Mouse (Mus musculus): ENCODE measurements around the gene Rnf31.
A peak's percentile ranks its signal among the peaks of the same experiment; 100 is the strongest.

The Rnf31 gene

DNA sequence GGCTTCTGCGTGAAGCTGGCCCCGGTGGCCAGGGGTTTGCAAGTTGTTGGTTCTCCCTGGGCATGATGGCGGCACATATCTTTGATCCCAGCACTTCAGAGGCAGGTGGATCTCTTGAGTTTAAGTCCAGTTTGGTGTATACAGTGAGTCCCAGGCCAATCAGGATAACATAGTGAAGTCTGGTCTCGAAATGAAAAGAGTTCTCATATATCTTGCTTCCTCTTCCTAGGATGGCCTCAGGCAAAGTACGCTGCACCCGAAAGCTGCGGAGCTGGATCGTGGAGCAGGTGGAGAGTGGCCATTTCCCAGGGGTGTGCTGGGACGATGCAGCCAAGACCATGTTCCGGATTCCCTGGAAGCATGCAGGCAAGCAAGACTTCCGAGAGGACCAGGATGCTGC, 13.3 kb downstream of the Rnf31 start:
- DNase-seq (ENCODE audit: low spot score): no peak

GRCm38 (mm10) chr14:55605743-55606459, 14.4 kb downstream of the Rnf31 start:
- DNase-seq (ENCODE audit: low spot score): no peak

DNA sequence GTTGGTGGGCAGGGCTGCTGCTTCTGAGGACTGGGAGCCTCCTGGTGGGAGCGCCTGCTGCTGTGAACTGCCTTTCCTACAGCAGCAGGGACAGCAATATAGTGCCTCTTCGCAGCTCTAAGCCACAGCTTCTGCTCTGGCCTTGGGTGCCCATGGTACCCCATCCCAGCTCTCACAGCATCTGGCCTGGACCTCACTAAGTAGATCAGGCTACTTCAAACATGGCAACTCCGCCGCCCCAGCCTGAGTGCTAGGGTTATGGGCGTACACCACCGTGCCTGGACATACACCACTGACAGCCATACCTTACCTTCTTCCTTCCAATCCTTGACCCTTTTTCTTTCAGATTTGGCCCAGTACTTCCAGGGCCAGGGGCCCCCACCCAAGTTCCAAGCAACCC, 16.8 kb downstream of the Rnf31 start:
- DNase-seq (ENCODE audit: low spot score): no peak

GRCm38 (mm10) chr14:55613346-55613745, 21.8 kb downstream of the Rnf31 start:
- no peak for DNase-seq (ENCODE audit: low spot score)

- no peak for DNase-seq (ENCODE audit: low spot score)
Observed at GRCm38 (mm10) chr14:55614565-55615178, 23.2 kb downstream of the Rnf31 start.

DNA sequence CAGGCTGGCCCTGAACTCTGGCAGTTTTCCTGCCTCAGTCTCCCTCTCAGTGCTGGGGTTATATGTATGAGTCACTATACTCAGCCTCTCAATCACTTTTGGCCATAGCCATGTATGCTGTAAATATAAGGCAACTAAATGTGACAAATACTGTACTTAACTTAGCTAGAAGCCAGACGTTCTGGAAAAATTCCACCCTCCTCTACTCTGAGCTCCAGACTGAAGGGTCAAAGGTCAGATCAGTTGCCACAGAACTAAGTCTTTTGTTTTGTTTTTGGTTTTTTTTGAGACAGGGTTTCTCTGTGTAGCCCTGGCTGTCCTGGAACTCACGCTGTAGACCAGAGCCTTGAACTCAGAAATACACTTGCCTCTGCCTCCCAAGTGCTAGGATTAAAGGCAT, 24.4 kb downstream of the Rnf31 start:
- no peak for DNase-seq (ENCODE audit: low spot score)

- DNase-seq (ENCODE audit: low spot score): no peak
Observed at GRCm38 (mm10) chr14:55616844-55617243, 25.3 kb downstream of the Rnf31 start.

DNA sequence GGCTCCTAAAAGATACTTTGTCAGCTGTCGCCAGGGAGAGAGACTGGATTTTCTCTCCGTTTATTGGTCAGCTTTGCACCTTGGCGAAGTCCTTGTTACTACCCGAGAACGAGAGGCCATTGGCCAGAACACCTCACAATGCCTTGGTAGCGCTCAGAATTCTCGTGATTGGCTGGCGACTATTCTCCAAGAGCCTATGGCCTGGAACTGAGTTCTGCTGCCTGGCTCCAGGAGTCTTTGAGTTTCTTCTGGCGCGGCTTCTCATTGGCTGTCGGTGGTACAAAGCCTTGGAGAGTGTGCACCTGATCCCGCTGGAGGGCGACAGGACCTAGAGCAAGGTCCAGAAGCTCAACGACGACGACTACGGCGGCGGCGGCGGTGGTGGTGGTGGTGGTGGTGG, 26.3 kb downstream of the Rnf31 start, which contains the start of gene Rec8:
Gene Rec8 (plus strand): TSS at position 216 of the 400 bp plus-strand sequence.
- no peak for DNase-seq (ENCODE audit: low spot score)

DNA sequence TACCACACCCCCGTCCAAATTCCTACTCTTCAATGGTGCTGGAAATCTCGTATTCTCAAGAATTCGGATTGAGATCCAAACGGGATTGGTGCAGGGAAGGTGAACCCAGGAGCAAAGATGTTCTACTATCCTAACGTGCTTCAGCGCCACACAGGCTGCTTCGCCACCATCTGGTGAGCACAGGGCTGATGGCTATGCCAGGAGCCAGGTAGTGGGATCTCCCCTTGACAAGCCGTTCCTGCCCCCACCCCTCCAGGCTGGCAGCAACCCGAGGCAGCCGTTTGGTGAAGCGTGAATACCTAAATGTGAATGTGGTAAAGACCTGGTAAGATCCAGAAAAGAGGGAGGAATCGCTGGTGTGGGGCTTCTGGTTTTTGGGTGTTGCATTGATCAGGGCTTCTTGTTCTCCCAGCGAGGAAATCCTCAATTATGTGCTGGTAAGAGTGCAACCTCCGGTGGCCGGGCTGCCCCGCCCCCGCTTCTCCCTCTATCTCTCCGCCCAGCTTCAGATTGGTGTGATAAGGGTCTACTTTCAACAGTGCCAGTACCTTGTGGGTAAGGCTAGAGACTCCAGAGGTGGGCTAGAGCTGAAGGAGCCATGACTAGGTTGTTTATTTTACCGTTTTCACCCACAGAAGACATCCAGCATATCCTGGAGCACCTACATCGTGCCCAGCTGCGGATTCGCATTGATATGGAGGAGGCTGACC, 27.1 kb downstream of the Rnf31 start:
- no peak for DNase-seq (ENCODE audit: low spot score)

DNA sequence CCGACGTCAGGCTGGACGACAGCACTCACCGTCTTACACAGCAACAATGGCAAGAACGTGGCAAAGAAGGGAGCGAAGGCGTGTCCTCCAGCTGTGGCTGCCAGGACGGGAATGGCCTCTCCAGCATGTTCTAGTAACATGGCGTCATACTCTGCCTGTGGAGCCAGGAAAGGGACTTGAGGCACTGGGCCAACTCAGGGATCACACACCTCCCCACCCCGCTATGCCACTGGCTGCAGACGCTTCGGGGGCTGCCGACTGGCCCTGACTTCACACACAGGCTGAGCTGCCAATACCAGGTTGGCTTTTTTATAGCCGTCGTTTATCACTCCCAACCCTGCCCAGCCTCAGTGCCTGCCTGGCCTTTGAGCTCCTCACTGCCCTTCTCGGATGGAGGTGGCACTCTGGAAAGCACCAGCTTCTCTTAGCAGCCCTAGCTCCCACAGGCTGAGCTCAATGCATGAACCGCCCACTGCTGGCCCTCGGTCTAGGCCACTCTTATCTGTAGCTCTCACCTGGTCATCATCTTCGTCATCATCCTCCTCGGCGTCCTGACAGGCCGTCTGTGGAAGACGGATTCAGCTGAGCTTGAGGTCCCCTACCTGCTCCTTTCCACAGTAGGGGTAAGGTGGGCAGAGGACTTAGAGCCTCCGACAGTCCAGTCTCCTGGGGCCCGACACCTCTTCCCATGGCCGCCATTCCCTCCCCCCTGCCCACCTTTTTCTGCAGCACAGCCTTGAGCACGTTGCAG, 36.7 kb downstream of the Rnf31 start:
- no peak for DNase-seq (ENCODE audit: low spot score)

DNA sequence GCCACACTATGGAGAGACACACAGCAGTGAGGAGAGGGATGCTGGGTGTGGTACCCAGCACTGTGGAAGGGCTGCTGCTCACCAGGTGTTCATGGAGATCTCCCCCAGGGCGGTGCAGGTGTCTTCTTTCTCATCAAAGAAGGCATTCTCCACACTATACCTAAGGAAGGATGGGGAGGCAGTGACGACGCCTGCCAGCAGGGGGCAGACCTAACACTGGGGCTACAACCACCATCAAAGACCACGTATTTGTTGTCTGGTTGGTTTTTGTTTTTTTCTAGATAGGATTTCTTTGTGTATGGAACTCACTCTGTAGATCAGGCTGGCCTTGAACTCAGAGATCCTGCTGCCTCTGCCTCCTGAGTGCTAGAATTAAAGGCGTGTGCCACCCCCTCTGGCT, 37.8 kb downstream of the Rnf31 start:
- DNase-seq (ENCODE audit: low spot score): no peak

DNA sequence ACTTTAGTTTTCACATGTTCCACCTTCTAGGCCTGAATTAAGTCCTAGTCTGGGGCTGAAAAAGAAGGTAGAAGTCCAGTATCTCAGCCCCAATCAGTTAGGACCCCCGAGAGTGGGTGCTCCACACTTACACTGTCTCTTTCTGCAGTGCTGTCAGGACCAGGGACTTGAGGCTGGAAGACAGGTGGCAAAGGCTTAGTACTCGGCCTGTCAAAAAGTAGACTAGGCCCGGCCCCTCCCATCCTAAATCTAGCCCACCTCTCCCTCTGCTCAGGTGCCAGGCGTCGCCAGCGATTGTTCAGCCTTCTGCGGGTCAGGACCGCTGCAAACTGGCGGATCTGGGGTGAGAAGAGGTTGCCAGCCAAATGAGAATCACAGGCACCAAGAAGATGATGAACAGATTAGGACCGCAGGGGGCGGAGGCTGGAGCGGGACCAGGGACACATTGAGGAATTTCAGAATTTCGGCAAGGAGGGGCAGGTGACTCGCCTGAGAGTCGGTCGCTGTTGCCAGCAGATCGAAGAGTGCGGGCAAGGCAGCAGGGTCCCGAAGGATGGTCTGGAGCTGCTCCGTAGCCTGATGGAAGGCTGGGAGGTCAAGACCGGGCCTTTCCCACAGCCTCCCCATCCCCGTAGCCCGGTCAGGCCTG, 43.5 kb downstream of the Rnf31 start:
- no peak for DNase-seq (ENCODE audit: low spot score)

GRCm38 (mm10) chr14:55635523-55636007, 44.1 kb downstream of the Rnf31 start, which contains the start of gene Ipo4:
TSS of gene Ipo4 (minus strand) at chr14:55635957.
- peak; percentile 68 for DNase-seq (ENCODE audit: low spot score)

GRCm38 (mm10) chr14:55637795-55638194, 46.3 kb downstream of the Rnf31 start, which contains the start of gene Gm49378:
TSS of gene Gm49378 (minus strand) at chr14:55637895.
- DNase-seq (ENCODE audit: low spot score): no peak

- no peak for DNase-seq (ENCODE audit: low spot score)
Observed at GRCm38 (mm10) chr14:55640816-55641215, 49.3 kb downstream of the Rnf31 start.

GRCm38 (mm10) chr14:55641291-55641690, 49.8 kb downstream of the Rnf31 start:
- no peak for DNase-seq (ENCODE audit: low spot score)

- DNase-seq (ENCODE audit: low spot score): no peak
Observed at GRCm38 (mm10) chr14:55642679-55643059, 51.2 kb downstream of the Rnf31 start.

DNA sequence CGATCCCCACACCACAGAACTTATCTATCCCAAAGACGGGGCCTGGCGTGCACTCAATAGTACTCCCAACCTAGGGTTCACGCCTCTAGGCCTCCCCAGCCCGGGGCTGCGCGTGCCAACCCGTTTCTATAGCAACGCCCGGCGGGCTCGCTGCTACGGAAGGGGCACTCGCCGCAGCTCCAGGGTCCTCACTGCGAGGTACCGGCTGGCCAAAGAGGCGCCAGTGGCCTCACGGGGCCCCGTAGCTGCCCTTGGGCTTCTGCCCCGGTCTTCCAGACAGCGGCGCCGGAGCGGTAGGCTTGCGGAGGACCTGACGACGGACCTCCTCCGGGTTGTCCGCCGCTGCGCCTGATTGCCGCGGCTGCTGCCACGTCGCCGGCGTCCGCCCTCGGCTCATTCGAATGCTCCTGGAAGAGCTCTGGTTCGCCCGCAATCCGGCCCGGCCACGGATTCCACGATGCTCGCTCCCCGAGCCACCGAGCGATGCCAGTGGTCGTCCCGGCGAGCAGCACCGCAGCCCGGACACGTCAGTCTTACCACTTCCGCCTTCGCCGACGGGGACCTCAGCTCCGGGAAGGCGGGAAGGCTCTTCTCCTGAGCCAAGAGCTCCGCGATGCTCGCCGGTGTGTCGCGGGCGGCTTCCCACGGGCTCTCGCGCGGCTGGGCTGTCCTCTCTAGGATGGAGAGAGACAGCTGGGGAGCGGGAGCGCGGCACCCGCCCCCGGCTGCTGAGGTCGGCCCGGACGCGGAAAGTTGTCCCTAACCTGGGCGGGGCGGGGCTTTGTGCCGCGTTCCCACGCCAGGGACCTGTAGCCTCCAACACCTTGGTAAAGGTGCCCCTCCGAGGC, 51.8 kb downstream of the Rnf31 start, which contains the start of gene Tm9sf1:
Gene Tm9sf1 (minus strand): TSS at position 747 of the 848 bp plus-strand sequence.
- DNase-seq (ENCODE audit: low spot score): peak; percentile 79

- DNase-seq (ENCODE audit: low spot score): no peak
Observed at GRCm38 (mm10) chr14:55644261-55644888, 52.9 kb downstream of the Rnf31 start.

- DNase-seq (ENCODE audit: low spot score): no peak
Observed at GRCm38 (mm10) chr14:55649884-55650283, 58.4 kb downstream of the Rnf31 start, which contains the start of gene Tssk4. TSS of gene Tssk4 (plus strand) at chr14:55650184.

Data from ovary, postnatal 14 days (tissue).